Mouse (Mus musculus): ENCODE measurements around the gene Gm20708.

The Gm20708 gene

DNA sequence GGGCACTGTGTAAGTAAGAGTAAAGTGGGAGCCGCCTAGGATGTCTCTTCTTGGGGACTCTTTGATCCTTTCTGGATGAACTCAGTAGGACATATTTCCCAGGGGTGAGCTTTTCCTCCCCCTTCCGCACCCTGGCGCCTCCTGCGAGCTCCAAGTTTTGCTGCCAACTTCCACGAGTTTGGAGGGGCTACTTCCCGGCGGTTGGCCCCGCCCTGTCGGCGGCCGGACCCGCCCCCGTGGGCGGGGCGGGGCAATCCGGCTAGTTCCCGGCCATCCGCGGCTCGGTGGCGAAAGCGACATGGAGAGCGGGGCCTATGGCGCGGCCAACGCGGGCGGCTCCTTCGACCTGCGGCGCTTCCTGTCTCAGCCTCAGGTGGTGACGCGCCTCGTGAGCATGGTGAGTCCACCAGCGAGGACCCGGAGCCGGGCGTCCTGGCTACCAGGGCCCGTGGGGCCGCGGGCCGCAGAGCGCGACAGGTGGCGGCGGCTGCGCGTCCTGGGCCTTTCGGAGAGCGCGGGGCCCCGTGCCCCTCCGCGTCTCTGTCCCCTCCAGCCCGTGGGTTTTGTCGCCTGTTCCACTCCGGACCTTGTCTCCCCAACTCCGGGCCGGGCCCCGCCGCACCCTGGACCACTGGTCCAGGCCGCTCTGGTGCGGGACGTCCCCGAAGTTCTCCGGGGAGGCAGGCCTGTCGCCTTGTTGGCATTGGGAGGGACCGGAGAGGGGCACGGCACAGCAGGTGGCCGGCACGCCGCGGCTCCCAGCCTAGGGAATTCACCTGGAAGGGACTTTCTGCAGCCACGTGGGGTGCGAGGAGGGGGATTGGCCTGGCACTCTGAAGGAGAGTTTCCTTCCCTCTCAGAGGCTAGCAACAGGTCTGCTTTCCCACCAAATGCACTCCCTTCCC is at the start of gene Gm20708, which contains the start of gene Syngr2:
Gene Gm20708 (plus strand): TSS at position 262 of the 905 bp plus-strand sequence.
Gene Syngr2 (plus strand): TSS at position 262 of the 905 bp plus-strand sequence.
- peak; percentile 84 for DNase-seq (ENCODE audit: low spot score)

- DNase-seq (ENCODE audit: low spot score), result no peak
Observed at GRCm38 (mm10) chr11:117760374-117761119, 48.9 kb upstream of the Gm20708 start.

DNA sequence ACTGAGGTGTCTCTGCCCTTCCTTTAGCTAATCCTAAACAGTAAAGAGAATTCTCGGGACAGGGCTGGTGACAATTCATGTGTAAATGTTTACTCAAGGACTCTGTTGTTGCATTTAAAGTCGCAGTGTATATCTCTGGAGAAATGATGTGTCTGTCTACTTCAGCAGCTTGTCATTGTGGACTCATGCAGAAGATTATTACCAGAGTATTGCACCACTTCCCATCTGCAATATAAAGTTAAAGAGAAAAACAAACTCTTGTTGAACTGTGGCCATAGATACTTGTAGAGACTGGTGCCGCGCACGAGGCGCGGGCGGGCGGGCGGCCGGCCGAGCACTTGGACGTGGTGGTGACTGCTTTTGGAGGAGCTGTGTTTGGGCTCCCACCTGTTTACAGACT is 47.7 kb upstream of the Gm20708 start:
- DNase-seq (ENCODE audit: low spot score), result no peak

DNA sequence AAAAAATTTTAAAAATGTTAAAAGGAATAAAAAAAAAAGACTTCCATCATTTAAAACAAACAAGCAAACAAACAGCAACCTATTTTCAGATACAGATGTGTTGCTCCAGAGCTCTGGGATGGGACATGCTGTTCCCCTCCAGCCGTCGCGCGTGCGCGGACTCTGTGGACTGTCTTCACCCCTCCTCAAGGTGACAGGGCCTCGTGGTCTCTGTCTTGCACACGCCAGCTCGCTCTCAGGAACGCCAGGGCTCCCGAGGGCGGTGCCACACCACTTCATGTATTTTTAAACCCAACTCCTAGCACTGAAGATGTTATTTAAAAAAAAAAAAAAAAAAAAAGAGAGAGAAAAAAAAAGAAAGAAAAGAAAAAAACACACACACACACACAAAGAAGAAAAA is 47.2 kb upstream of the Gm20708 start:
- no peak for DNase-seq (ENCODE audit: low spot score)

DNA sequence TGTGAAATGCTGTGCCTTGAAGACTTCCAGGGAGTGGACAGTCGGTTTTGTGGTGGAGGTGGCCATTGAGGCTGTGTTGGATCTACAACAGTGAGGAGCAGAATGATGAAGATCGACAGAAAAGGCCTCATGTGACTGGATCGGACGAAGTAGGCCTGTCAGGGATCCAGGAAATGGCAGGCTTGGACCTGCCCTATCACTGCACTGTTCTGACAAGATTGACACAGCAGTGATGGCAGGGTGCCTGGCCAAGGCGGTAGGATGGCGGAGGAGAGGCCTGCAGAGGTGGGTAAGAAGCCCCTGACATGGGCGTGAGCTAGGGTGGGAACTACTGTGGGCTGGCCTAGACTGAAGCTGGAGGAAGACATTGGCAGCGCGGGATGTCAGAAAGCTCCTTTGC is 45.1 kb upstream of the Gm20708 start:
- DNase-seq (ENCODE audit: low spot score), result no peak

DNA sequence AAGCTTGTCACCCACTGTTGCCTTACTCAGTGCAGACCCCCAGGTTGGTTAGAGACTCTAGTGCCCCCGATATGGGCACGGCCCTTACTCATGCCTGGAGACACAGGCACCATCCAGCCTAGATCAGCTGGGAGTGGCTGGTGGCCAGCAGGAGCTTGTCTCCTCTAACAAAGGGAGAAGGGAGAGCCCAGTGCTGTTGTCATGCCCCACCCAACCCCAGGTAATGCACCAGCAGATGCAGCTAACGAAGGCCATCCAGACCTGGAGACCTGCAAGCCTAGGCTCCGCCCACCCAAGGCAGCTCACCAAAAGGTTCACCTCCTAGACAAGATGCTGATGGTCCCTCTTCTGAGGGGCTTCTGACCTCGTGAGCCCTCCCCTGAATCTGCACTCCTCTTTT is 44.1 kb upstream of the Gm20708 start:
- DNase-seq (ENCODE audit: low spot score), result no peak

DNA sequence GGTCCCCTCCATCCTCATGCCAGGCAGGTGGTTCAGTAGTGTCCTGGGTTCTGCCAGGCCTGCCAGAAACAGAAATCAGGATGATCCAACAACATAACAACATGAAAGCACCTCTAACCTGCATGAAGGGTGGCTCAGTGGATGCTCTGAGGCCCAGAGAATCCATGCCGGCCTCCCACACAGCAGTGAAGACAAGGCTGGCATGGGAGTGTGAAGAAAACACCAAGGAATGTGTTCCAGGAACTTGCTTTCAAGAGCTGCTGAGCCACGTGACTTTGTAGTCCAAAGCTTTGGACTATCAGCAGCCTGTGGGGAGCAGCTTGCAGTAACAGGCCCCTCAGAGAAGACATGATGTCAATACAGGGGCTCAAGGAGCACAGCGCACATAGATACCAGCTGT is 43.2 kb upstream of the Gm20708 start:
- no peak for DNase-seq (ENCODE audit: low spot score)

DNA sequence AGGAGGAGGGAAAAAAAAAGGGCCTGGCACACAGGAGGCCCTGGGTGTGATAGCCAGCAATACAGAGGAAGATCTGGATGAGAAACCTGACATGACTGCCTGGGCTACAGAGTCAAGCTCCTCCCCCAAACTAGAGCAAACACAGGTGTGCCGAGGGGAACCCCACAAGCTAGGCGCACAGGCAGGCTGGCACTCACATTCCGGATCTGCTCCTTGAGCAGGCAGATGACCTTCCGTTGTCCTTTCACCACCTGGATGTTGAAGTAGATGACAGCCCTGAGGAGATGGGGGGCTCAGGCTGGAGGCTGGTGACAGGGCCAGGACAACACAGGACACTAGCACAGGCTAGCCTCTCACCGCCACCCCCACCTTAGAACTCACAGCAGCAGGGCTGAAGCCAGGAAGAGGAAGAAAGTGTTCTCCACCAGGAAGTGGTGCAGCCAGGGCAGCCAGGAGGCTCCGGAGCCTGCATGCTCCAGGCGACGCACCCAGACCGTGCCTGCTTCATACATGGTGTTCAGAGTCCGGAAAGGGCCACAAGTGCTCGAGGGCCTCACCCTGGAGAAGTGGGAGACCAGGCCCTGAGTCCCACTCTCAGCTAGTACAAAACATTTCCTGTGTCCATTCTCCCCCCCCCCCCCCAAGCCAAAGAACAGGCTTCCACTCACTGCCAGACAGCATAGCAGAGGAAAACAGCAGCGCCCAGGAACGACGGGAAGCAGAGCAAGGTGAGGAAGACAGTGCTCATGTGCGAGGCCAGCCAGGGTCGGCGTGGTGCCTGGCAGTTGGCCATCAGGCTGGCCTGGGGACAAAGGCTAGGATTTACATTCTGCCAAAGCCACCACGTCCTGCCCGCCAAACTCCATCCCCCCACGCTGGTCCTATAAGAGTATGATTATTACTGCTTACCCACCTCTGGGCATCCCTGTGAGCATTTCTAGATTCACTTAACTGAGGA is 40.5 kb upstream of the Gm20708 start:
- no peak for DNase-seq (ENCODE audit: low spot score)

DNA sequence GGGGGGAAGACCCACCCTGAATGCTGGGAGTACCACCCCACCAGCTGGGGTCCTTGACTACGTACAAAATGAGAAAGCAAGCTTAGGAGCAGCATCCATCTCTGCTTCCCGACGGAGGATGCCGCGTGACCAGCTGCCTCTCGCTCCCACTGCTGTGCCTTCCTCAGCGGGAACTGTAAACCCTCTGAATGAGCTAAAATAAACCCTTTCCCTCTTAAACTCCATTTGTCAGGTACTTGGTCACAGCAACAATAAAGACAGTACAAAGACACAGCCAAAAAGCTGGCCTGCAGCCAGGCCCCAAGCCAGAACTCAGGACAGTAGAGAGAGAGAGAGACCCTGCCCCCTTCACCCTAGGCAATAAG is 39.8 kb upstream of the Gm20708 start:
- DNase-seq (ENCODE audit: low spot score), result no peak

GRCm38 (mm10) chr11:117770407-117770806 is 39.1 kb upstream of the Gm20708 start:
- DNase-seq (ENCODE audit: low spot score), result no peak

GRCm38 (mm10) chr11:117772352-117772751 is 37.1 kb upstream of the Gm20708 start:
- DNase-seq (ENCODE audit: low spot score), result no peak

DNA sequence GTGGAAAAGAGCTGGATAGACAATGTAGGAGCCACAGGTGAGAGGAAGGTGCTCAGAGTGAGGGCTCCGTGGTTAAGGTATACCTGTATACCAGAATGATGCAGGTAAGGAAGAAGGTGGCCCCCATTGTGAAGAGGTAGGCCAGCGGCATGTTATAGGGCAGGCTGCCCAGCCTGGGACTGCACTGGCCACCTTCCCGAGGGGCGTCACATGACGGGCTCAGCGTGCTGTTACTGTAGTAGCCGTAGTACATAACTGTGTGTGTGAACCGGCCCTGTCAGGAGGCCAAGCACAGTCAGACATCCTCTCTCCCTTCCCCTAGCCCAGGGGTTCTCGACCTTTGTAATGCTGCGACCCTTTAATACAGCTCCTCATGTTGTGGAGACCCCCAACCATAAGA is 34.5 kb upstream of the Gm20708 start:
- DNase-seq (ENCODE audit: low spot score), result no peak

DNA sequence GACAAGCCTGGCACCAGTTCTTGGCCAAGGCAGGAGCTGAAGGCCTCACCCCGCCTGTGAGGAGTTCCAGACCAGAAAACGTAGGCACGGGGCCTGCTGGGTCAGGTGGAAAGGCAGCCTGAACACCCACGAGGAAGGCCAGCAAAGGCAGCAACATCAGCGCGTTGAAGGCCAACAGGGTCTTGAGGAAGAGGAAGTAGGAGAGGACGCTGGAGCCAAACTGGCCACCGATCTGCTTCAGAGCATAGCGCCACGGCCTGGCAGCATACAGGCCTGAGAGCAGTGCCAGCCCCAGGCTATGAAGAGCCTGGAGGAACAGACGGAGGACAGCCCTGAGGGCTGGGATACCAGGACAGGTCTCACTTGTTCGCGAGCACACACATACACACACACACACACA is 33.9 kb upstream of the Gm20708 start:
- DNase-seq (ENCODE audit: low spot score), result no peak

DNA sequence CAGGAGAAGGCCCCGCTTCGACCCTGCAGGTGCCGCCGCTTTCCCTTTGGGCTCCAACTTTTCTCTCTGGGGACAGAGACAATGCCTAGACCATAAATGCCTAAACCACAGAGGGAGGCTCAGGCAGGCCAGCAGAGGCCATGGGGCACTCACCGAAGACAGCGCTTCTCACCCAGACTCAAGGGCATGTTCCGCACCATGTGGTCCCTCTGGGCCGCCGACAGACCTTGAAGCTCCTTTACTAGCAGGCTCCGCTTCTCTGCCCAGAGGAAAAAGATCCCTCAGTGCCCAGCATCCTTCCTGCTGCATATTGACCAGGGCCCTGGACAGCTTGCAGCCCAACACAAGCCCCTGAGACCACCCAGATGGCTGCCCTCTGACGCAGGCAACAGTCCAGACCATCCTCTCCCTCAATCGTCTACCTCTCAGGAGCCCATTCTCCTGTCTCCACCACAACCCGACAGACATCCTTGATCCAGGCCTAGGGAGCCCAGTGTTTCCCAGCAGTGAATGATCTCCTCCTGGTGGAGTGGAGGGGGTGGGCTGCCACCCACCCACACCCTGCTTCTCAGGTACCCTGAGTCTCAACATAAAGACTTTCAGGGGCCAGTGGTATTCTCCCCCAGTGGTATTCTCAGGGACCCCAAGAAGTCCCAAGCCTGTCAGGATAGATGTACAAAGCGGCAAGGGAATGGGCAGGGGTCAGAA is 33.2 kb upstream of the Gm20708 start:
- no peak for DNase-seq (ENCODE audit: low spot score)

- no peak for DNase-seq (ENCODE audit: low spot score)
Observed at GRCm38 (mm10) chr11:117777111-117777510, 32.4 kb upstream of the Gm20708 start.

- DNase-seq (ENCODE audit: low spot score), result no peak
Observed at GRCm38 (mm10) chr11:117778031-117778430, 31.4 kb upstream of the Gm20708 start.

GRCm38 (mm10) chr11:117778851-117779433 is 30.5 kb upstream of the Gm20708 start:
- peak; percentile 45 for DNase-seq (ENCODE audit: low spot score)

DNA sequence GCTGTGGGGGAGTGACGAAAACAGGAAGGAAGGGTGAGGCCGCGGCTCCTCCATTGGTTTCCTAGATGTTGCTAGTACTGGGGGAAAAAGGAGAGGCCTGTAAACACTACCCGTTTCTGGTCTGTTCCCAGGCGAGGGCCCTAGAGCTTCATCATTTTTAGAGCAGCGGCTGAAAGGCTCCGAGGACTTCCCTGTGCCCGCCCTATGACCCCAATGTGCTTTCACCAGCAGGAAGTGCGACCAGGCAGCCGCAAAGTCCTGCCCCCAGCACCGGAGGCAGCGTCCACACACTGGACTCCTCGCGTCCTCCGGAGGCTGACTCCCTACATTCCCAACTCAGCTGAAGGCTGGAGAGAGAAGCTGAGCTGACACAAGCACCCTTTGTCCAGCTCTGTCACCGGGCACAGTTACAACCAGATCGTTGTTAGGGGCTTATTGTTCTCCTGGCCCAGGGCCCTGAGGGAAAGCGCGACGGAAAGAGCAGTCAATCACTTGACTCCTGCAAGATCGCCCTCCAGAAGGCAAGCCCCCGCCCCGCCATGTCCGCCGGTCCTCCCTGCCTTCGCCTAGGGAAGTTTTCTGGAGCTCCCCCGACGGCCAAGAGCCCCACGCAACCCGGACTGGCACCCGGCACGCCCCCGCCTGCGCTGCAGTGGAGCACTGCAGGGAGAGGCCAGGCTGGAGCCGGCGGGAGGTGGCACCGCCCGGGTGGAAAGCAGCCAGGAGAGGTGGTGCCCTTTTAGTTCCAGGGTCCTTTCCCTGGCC is 29.9 kb upstream of the Gm20708 start:
- DNase-seq (ENCODE audit: low spot score), result peak; percentile 82

GRCm38 (mm10) chr11:117780199-117780515 is 29.3 kb upstream of the Gm20708 start:
- DNase-seq (ENCODE audit: low spot score), result no peak

DNA sequence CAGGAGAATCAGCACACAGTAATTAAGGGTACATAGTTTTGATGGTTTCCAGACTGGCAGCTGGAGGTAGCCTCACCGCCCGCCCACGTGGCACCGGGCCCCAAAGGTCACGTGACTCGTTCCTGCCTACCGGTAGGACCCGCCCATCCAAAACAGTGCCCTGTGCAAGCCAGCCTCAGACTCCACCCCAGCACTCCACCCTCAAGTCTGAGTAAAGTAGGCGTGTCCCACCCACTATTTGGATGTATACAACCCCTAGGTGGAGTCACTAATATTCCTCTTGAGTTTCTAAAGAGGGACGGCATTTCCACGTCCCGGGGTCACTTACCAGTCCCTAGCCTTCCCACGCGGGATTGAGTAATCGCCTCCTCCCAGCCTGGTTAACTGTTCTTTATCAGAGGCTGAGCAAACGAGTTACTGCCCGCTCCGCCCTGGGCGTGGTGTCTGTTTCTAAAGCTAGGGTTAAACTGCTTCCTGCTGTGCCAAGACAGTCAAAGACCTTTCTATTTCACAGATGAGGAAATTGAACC is 28.8 kb upstream of the Gm20708 start:
- DNase-seq (ENCODE audit: low spot score), result peak; percentile 89

Data from embryo, embryonic 10.5 days (tissue).